In the genomic region with DNA sequence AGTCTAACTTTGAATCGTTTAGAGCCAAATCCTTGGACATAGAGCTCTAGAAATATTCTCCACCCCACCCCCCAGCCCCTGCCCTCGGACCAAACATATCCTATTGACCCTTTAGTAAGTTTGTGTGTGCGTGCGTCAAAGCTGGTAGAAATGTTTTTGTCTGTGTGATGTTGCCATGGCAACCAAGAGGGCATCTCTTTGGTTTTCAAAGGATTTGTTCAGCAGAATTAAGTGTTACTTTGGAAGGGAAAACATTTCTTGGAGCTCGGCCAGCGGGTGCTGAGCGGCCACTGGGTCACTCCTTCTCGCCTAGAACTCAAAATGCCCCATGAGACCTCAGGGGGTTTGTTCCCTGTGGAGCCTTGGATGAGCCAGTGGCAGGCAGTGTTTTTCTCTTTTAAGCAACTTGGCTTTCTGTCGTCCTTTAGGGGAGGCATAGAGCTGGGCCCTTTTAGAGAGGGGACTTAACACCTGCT, we compare ENCODE assay signal across 9 mouse cellular contexts.
DNase-seq lines count a peak whose midpoint lies in the region; ATAC-seq and TF ChIP-seq lines count a peak whose summit lies in the region.
"Had no signal": no experiment of that assay in that cellular context is flagged by ENCODE, and none has a peak within 500 bp of the region (broad histone marks: within the 10 kb centered on the region; RNA-seq: fewer than 3 reads in every experiment).

No protein-coding gene starts in this region.

- no peak overlapping the region for H3K9ac ChIP-seq in forebrain, postnatal 0 days

- peak; percentile 29 for DNase-seq in gastrocnemius, postnatal 14 days
- DNase-seq in gastrocnemius, adult 18-20 months (ENCODE audit: low spot score), result no peak
- DNase-seq in brain, embryonic 14.5 days (ENCODE audit: low read depth), result peak; percentile 86
- DNase-seq in forebrain, postnatal 0 days, result peak; percentile 57
- peak; percentile 83 for DNase-seq in lung, postnatal 14 days
- no peak for DNase-seq in thymus, postnatal 0 days (ENCODE audit: low spot score)
- no peak for DNase-seq in heart, adult 11 months
- no peak for DNase-seq in frontal cortex, postnatal 36 days (ENCODE audit: low spot score in 2 of 2)

- no peak for TF ChIP-seq CTCF in brain, embryonic 14.5 days (IDR thresholded peaks at IDR 0.05; ENCODE audit: borderline replicate concordance, extremely low read depth, insufficient read depth, insufficient read length)
- TF ChIP-seq CTCF in forebrain, postnatal 0 days (IDR thresholded peaks at IDR 0.05; ENCODE audit: low read depth), result no peak

- no peak overlapping the region for H3K4me2 ChIP-seq in forebrain, postnatal 0 days (ENCODE audit: low read depth)

- intact Hi-C loops in gastrocnemius, postnatal 14 days (cut with DNase I; ENCODE audit: low total_unique reads), result no loop called here

- no peaks in the 10 kb centered on the region for H3K27me3 ChIP-seq in forebrain, postnatal 0 days (ENCODE audit: insufficient read depth, low read length)
- H3K27me3 ChIP-seq: megakaryocyte, embryonic 14.5 days had no signal

- no peaks in the 10 kb centered on the region for H3K4me1 ChIP-seq in forebrain, postnatal 0 days (ENCODE audit: insufficient read depth)
- H3K4me1 ChIP-seq: megakaryocyte, embryonic 14.5 days had no signal

- no peak overlapping the region for H3K4me3 ChIP-seq in forebrain, postnatal 0 days (ENCODE audit: low read depth, low read length)
- H3K4me3 ChIP-seq: megakaryocyte, embryonic 14.5 days had no signal

- 6% methylated on average over 9 of the region's 9 CpGs for WGBS in forebrain, postnatal 0 days

- no peaks in the 10 kb centered on the region for H3K9me3 ChIP-seq in forebrain, postnatal 0 days (ENCODE audit: low read length)

- H3K36me3 ChIP-seq in forebrain, postnatal 0 days (ENCODE audit: insufficient read depth), result no peaks in the 10 kb centered on the region

- 0 out of 2 replicates have a peak overlapping the region, but pooled peaks have one; percentile 15 for H3K27ac ChIP-seq in forebrain, postnatal 0 days (ENCODE audit: low read depth, low read length)

- no peak for ATAC-seq in forebrain, postnatal 0 days

- no peak for TF ChIP-seq POLR2A in brain, embryonic 14.5 days (IDR thresholded peaks at IDR 0.05; ENCODE audit: borderline replicate concordance, extremely low read depth, insufficient read depth, insufficient read length, poor library complexity, severe bottlenecking)

Comparison
In these comparisons a context has a peak if more than half of its experiments do, and no peak if none do; other contexts are left out.
1. DNase-seq: peak in gastrocnemius, postnatal 14 days (single experiment), brain, embryonic 14.5 days (single experiment), forebrain, postnatal 0 days (single experiment) and lung, postnatal 14 days (single experiment); none in gastrocnemius, adult 18-20 months (single experiment), thymus, postnatal 0 days (single experiment), heart, adult 11 months (single experiment) and frontal cortex, postnatal 36 days (0 of 2).